Mouse (Mus musculus): ENCODE data around the gene Txnrd2. TPM values are rescaled to one million over a fixed set of nuclear protein-coding genes. Genes with fewer than 3 reads are reported as not detected.

Txnrd2 gene
- total and polyA plus RNA-seq, 2 experiments from 2014 or later: 12.7 to 41.2 TPM

- Histone ChIP-seq H3K27ac (ENCODE audit: low read depth) (no peak overlapping the region), H3K4me2 (ENCODE audit: low read depth, low read length) (no peak overlapping the region), H3K4me1 (ENCODE audit: control insufficient read depth, insufficient read depth) (peaks cover 38% of the 10 kb centered on the region), H3K36me3 (replicated peaks; ENCODE audit: control insufficient read depth, insufficient read depth, low read length) (no peaks in the 10 kb centered on the region), H3K9ac (replicated peaks; ENCODE audit: low read depth, low read length) (no peak overlapping the region), H3K27me3 (ENCODE audit: control insufficient read depth, insufficient read depth, low read length) (no peaks in the 10 kb centered on the region), H3K4me3 (ENCODE audit: low read depth, low read length) (no peak overlapping the region), H3K9me3 (replicated peaks; ENCODE audit: control insufficient read depth, low read length) (no peaks in the 10 kb centered on the region)
- TF ChIP-seq CTCF (IDR thresholded peaks at IDR 0.05; ENCODE audit: low read depth) (no peak), EP300 (IDR thresholded peaks at IDR 0.05; ENCODE audit: low read depth) (no peak)
- 71% methylated on average over 5 of the region's 5 CpGs for WGBS
- no peak for ATAC-seq (ENCODE audit: insufficient read depth, low read depth)
- DNase-seq (ENCODE audit: low spot score): no peak
These were observed 40.8 kb upstream of the Txnrd2 start for GRCm38 (mm10) chr16:18385411-18385810.

- Histone ChIP-seq H3K27me3 (ENCODE audit: control insufficient read depth, insufficient read depth, low read length) (no peaks in the 10 kb centered on the region), H3K9me3 (replicated peaks; ENCODE audit: control insufficient read depth, low read length) (no peaks in the 10 kb centered on the region), H3K4me3 (ENCODE audit: low read depth, low read length) (no peak overlapping the region), H3K4me2 (ENCODE audit: low read depth, low read length) (no peak overlapping the region), H3K27ac (ENCODE audit: low read depth) (no peak overlapping the region), H3K4me1 (ENCODE audit: control insufficient read depth, insufficient read depth) (peaks cover 38% of the 10 kb centered on the region), H3K36me3 (replicated peaks; ENCODE audit: control insufficient read depth, insufficient read depth, low read length) (no peaks in the 10 kb centered on the region), H3K9ac (replicated peaks; ENCODE audit: low read depth, low read length) (no peak overlapping the region)
- WGBS: 76% methylated on average over 7 of the region's 7 CpGs
- DNase-seq (ENCODE audit: low spot score): no peak
- TF ChIP-seq EP300 (IDR thresholded peaks at IDR 0.05; ENCODE audit: low read depth): no peak
- TF ChIP-seq CTCF (IDR thresholded peaks at IDR 0.05; ENCODE audit: low read depth): no peak
- ATAC-seq (ENCODE audit: insufficient read depth, low read depth): no peak
These were observed 39.7 kb upstream of the Txnrd2 start for GRCm38 (mm10) chr16:18386451-18386850.

DNA sequence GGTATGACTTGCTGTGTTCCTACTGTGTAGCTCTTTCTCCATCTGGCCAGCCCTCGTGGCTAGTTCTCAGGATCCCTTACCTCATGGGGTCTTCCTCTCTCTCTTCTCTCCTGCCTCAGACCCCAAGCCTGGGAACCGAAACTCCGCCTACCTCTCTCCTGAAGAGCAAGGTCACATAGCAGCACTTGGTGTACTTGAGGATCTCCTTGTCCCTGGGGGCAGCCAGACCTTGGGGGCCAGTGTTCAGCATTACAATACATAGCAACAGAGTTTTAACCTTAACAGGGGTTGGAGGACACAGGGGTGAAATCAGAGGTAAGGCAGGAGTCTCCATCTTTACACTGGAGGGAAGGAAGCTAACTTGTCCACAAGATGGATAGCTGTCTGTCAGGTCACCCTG lies 39.2 kb upstream of the Txnrd2 start:
- Histone ChIP-seq H3K36me3 (replicated peaks; ENCODE audit: control insufficient read depth, insufficient read depth, low read length) (no peaks in the 10 kb centered on the region), H3K27me3 (ENCODE audit: control insufficient read depth, insufficient read depth, low read length) (no peaks in the 10 kb centered on the region), H3K9me3 (replicated peaks; ENCODE audit: control insufficient read depth, low read length) (no peaks in the 10 kb centered on the region), H3K4me3 (ENCODE audit: low read depth, low read length) (no peak overlapping the region), H3K27ac (ENCODE audit: low read depth) (no peak overlapping the region), H3K4me2 (ENCODE audit: low read depth, low read length) (no peak overlapping the region), H3K4me1 (ENCODE audit: control insufficient read depth, insufficient read depth) (peaks cover 38% of the 10 kb centered on the region), H3K9ac (replicated peaks; ENCODE audit: low read depth, low read length) (no peak overlapping the region)
- WGBS: 54% methylated on average over 3 of the region's 3 CpGs
- DNase-seq (ENCODE audit: low spot score): no peak
- no peak for ATAC-seq (ENCODE audit: insufficient read depth, low read depth)
- TF ChIP-seq CTCF (IDR thresholded peaks at IDR 0.05; ENCODE audit: low read depth): no peak
- no peak for TF ChIP-seq EP300 (IDR thresholded peaks at IDR 0.05; ENCODE audit: low read depth)

- Histone ChIP-seq H3K9ac (replicated peaks; ENCODE audit: low read depth, low read length) (0 out of 2 replicates have a peak overlapping the region, but pooled peaks have one; percentile 0), H3K4me2 (ENCODE audit: low read depth, low read length) (no peak overlapping the region), H3K9me3 (replicated peaks; ENCODE audit: control insufficient read depth, low read length) (no peaks in the 10 kb centered on the region), H3K4me3 (ENCODE audit: low read depth, low read length) (no peak overlapping the region), H3K27ac (ENCODE audit: low read depth) (peak overlapping the region; percentile 4; the same call in 1 of the 2 replicates), H3K36me3 (replicated peaks; ENCODE audit: control insufficient read depth, insufficient read depth, low read length) (no peaks in the 10 kb centered on the region), H3K27me3 (ENCODE audit: control insufficient read depth, insufficient read depth, low read length) (no peaks in the 10 kb centered on the region), H3K4me1 (ENCODE audit: control insufficient read depth, insufficient read depth) (peaks cover 33% of the 10 kb centered on the region)
- no peak for DNase-seq (ENCODE audit: low spot score)
- no peak for ATAC-seq (ENCODE audit: insufficient read depth, low read depth)
- TF ChIP-seq EP300 (IDR thresholded peaks at IDR 0.05; ENCODE audit: low read depth) (no peak), CTCF (IDR thresholded peaks at IDR 0.05; ENCODE audit: low read depth) (no peak)
- 34% methylated on average over 6 of the region's 7 CpGs for WGBS
These were observed 38.2 kb upstream of the Txnrd2 start for GRCm38 (mm10) chr16:18387704-18388582.

DNA sequence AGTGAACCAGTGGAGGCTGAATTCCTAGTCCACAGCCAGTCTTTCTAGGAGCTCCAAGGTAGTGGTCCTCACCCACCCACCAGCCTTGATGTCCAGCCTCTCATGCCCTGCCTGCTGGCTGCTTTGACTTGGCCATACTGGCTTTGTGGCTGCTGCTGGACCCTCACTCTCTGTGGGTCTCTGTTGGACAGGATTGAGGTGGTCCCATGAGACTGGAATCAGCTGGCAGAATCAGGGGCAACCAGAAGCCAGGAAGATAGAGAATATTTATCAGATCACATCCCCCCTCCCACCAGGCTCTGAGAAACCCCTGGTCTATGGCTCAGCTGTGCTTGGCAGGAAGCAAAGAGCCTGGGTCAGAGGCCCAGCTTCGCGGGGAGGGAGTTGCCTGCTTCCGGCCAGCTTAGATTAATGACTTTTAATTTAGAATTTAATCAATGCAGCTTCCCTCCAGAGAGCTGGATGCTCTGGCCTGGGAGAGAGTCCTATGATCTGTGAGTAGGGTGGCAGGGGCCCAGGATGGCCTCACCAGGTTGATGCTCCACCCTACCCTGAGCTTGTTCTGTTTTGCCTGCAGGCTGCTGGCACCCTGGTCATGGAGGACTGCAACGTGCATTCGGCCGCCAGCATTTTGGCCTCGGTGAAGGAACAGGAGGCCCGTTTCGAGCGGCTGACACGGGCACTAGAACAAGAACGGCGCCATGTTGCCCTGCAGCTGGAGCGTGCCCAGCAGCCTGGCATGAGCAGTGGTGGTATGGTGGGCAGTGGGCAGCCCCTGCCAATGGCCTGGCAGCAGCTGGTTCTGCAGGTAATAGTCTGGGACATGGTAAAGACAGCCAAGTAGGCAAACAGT lies 37.4 kb upstream of the Txnrd2 start:
- ATAC-seq (ENCODE audit: insufficient read depth, low read depth) (no peak), DNase-seq (ENCODE audit: low spot score) (no peak)
- peaks cover 27% of the 10 kb centered on the region for H3K4me1 ChIP-seq (ENCODE audit: control insufficient read depth, insufficient read depth)
- H3K9me3 ChIP-seq (replicated peaks; ENCODE audit: control insufficient read depth, low read length): no peaks in the 10 kb centered on the region
- H3K27ac ChIP-seq (ENCODE audit: low read depth): peak overlapping the region; percentile 4; the same call in 1 of the 2 replicates
- WGBS: 83% methylated on average over 14 of the region's 14 CpGs
- H3K27me3 ChIP-seq (ENCODE audit: control insufficient read depth, insufficient read depth, low read length): no peaks in the 10 kb centered on the region
- no peak overlapping the region for H3K9ac ChIP-seq (replicated peaks; ENCODE audit: low read depth, low read length)
- H3K4me2 ChIP-seq (ENCODE audit: low read depth, low read length): no peak overlapping the region
- H3K4me3 ChIP-seq (ENCODE audit: low read depth, low read length): no peak overlapping the region
- TF ChIP-seq EP300 (IDR thresholded peaks at IDR 0.05; ENCODE audit: low read depth) (no peak), CTCF (IDR thresholded peaks at IDR 0.05; ENCODE audit: low read depth) (no peak)
- H3K36me3 ChIP-seq (replicated peaks; ENCODE audit: control insufficient read depth, insufficient read depth, low read length): no peaks in the 10 kb centered on the region
